Mouse (Mus musculus): Measurements from ENCODE around the gene Rgl1.

Rgl1 gene

GRCm38 (mm10) chr1:152614743-152615380 lies 151.3 kb downstream of the Rgl1 start:
- DNase-seq (ENCODE audit: low spot score) = no peak

- DNase-seq (ENCODE audit: low spot score) = no peak
These were observed 152.8 kb downstream of the Rgl1 start for GRCm38 (mm10) chr1:152613158-152613857.

GRCm38 (mm10) chr1:152612535-152613157 lies 153.5 kb downstream of the Rgl1 start:
- DNase-seq (ENCODE audit: low spot score) = no peak

GRCm38 (mm10) chr1:152609547-152609946 lies 156.6 kb downstream of the Rgl1 start:
- DNase-seq (ENCODE audit: low spot score) = no peak

- no peak for DNase-seq (ENCODE audit: low spot score)
These were observed 157.1 kb downstream of the Rgl1 start for GRCm38 (mm10) chr1:152609006-152609405.

- DNase-seq (ENCODE audit: low spot score) = no peak
These were observed 158.4 kb downstream of the Rgl1 start for GRCm38 (mm10) chr1:152607765-152608164.

- no peak for DNase-seq (ENCODE audit: low spot score)
These were observed 159.4 kb downstream of the Rgl1 start for GRCm38 (mm10) chr1:152606727-152607126.

- no peak for DNase-seq (ENCODE audit: low spot score)
These were observed 160.1 kb downstream of the Rgl1 start for GRCm38 (mm10) chr1:152605895-152606625.

GRCm38 (mm10) chr1:152604147-152604546 lies 162.0 kb downstream of the Rgl1 start:
- DNase-seq (ENCODE audit: low spot score) = no peak

GRCm38 (mm10) chr1:152603628-152604027 lies 162.5 kb downstream of the Rgl1 start:
- no peak for DNase-seq (ENCODE audit: low spot score)

- DNase-seq (ENCODE audit: low spot score) = no peak
These were observed 165.7 kb downstream of the Rgl1 start for GRCm38 (mm10) chr1:152600494-152600893.

- DNase-seq (ENCODE audit: low spot score) = no peak
These were observed 166.8 kb downstream of the Rgl1 start for GRCm38 (mm10) chr1:152599347-152599746.

GRCm38 (mm10) chr1:152594690-152595089 lies 171.5 kb downstream of the Rgl1 start:
- no peak for DNase-seq (ENCODE audit: low spot score)

GRCm38 (mm10) chr1:152593831-152594549 lies 172.2 kb downstream of the Rgl1 start:
- DNase-seq (ENCODE audit: low spot score) = no peak

- peak; percentile 46 for DNase-seq (ENCODE audit: low spot score)
These were observed 172.8 kb downstream of the Rgl1 start for GRCm38 (mm10) chr1:152593382-152593781.

GRCm38 (mm10) chr1:152592609-152593008 lies 173.5 kb downstream of the Rgl1 start:
- DNase-seq (ENCODE audit: low spot score) = peak; percentile 75

- DNase-seq (ENCODE audit: low spot score) = peak; percentile 27
These were observed 174.2 kb downstream of the Rgl1 start for GRCm38 (mm10) chr1:152591746-152592498.

- DNase-seq (ENCODE audit: low spot score) = no peak
These were observed 175.8 kb downstream of the Rgl1 start for GRCm38 (mm10) chr1:152590321-152590720.

- no peak for DNase-seq (ENCODE audit: low spot score)
These were observed 176.7 kb downstream of the Rgl1 start for GRCm38 (mm10) chr1:152589331-152589935.

GRCm38 (mm10) chr1:152587431-152587830 lies 178.7 kb downstream of the Rgl1 start:
- DNase-seq (ENCODE audit: low spot score) = no peak

Data from spleen, adult 12 weeks (tissue).